Mouse (Mus musculus): Measurements from ENCODE around the gene Wdr49. TPM values are rescaled to one million over a fixed set of nuclear protein-coding genes. Genes with fewer than 3 reads are reported as not detected.
"Not testable (repeated sequence)": the region's sequence is repeated elsewhere in the genome, so short reads cannot be mapped to it uniquely, and the experiment has no call there.

Wdr49 gene
- polyA plus RNA-seq, 2 experiments: 0.09 TPM; not detected in 1

- DNase-seq (ENCODE audit: low spot score): no peak
- 87% methylated on average over 5 of the region's 5 CpGs for WGBS
- no peak overlapping the region for H3K27ac ChIP-seq (replicated peaks; ENCODE audit: low read depth, low read length)
- H3K9ac ChIP-seq (ENCODE audit: low read depth, low read length, severe bottlenecking): no peak overlapping the region
- no peaks in the 10 kb centered on the region for H3K36me3 ChIP-seq (ENCODE audit: control insufficient read depth, insufficient read depth, low read length)
- no peak overlapping the region for H3K4me3 ChIP-seq (replicated peaks; ENCODE audit: low read length)
- H3K27me3 ChIP-seq (ENCODE audit: control insufficient read depth, insufficient read depth, low read length): no peaks in the 10 kb centered on the region
- H3K4me1 ChIP-seq (ENCODE audit: control insufficient read depth, insufficient read depth, low read length): no peaks in the 10 kb centered on the region
- ATAC-seq (ENCODE audit: low FRiP score, low read depth): no peak
- no peaks in the 10 kb centered on the region for H3K9me3 ChIP-seq (ENCODE audit: control insufficient read depth, low read length)
- no peak for TF ChIP-seq POLR2A (IDR thresholded peaks at IDR 0.05; ENCODE audit: borderline replicate concordance, extremely low read depth, insufficient read depth, insufficient read length)
- no peak overlapping the region for H3K4me2 ChIP-seq (replicated peaks; ENCODE audit: low read depth, low read length, severe bottlenecking)
Measured at GRCm38 (mm10) chr3:75304621-75305020, 177.3 kb downstream of the Wdr49 start.

- WGBS: 90% methylated on average over 2 of the region's 2 CpGs
Measured at GRCm38 (mm10) chr3:75301072-75301471, 180.9 kb downstream of the Wdr49 start.

DNA sequence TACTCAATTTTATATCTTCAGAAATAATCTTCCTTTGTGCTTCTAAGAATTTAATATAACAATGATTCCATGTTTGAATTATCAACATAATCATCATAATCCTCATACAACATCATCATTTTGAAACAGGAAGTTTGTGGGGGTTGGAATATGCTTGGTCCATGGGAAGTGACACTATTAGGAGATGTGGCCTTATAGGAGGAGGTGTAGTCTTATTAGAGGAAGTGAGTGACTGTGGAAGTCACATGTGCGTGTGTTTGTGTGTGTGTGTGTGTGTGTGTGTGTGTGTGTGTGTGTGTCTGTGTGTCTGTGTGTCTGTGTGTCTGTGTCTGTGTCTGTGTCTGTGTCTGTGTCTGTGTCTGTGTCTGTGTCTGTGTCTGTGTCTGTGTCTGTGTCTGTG lies 182.5 kb downstream of the Wdr49 start:
- not testable (repeated sequence) for DNase-seq (ENCODE audit: low spot score); H3K27ac ChIP-seq (replicated peaks; ENCODE audit: low read depth, low read length); H3K4me2 ChIP-seq (replicated peaks; ENCODE audit: low read depth, low read length, severe bottlenecking); ATAC-seq (ENCODE audit: low FRiP score, low read depth); H3K27me3 ChIP-seq (ENCODE audit: control insufficient read depth, insufficient read depth, low read length); H3K4me3 ChIP-seq (replicated peaks; ENCODE audit: low read length); H3K9ac ChIP-seq (ENCODE audit: low read depth, low read length, severe bottlenecking); H3K36me3 ChIP-seq (ENCODE audit: control insufficient read depth, insufficient read depth, low read length); H3K4me1 ChIP-seq (ENCODE audit: control insufficient read depth, insufficient read depth, low read length); H3K9me3 ChIP-seq (ENCODE audit: control insufficient read depth, low read length)
- whole genome bisulfite sequencing: 72% methylated on average over 1 of the region's 1 CpGs

More at GRCm38 (mm10) chr3:75301072-75301471, 180.9 kb downstream of the Wdr49 start:
- ATAC-seq (ENCODE audit: low FRiP score, low read depth) (no peak), DNase-seq (ENCODE audit: low spot score) (no peak)
- Histone ChIP-seq H3K4me1 (ENCODE audit: control insufficient read depth, insufficient read depth, low read length) (no peaks in the 10 kb centered on the region), H3K36me3 (ENCODE audit: control insufficient read depth, insufficient read depth, low read length) (no peaks in the 10 kb centered on the region), H3K4me3 (replicated peaks; ENCODE audit: low read length) (no peak overlapping the region), H3K9ac (ENCODE audit: low read depth, low read length, severe bottlenecking) (no peak overlapping the region), H3K4me2 (replicated peaks; ENCODE audit: low read depth, low read length, severe bottlenecking) (no peak overlapping the region), H3K27ac (replicated peaks; ENCODE audit: low read depth, low read length) (no peak overlapping the region), H3K27me3 (ENCODE audit: control insufficient read depth, insufficient read depth, low read length) (no peaks in the 10 kb centered on the region), H3K9me3 (ENCODE audit: control insufficient read depth, low read length) (no peaks in the 10 kb centered on the region)
- TF ChIP-seq POLR2A (IDR thresholded peaks at IDR 0.05; ENCODE audit: borderline replicate concordance, extremely low read depth, insufficient read depth, insufficient read length): no peak

GRCm38 (mm10) chr3:75297758-75298111 lies 184.2 kb downstream of the Wdr49 start:
- Histone ChIP-seq H3K4me2 (replicated peaks; ENCODE audit: low read depth, low read length, severe bottlenecking) (no peak overlapping the region), H3K9ac (ENCODE audit: low read depth, low read length, severe bottlenecking) (no peak overlapping the region), H3K4me3 (replicated peaks; ENCODE audit: low read length) (no peak overlapping the region), H3K27ac (replicated peaks; ENCODE audit: low read depth, low read length) (no peak overlapping the region), H3K36me3 (ENCODE audit: control insufficient read depth, insufficient read depth, low read length) (no peaks in the 10 kb centered on the region), H3K4me1 (ENCODE audit: control insufficient read depth, insufficient read depth, low read length) (no peaks in the 10 kb centered on the region), H3K9me3 (ENCODE audit: control insufficient read depth, low read length) (no peaks in the 10 kb centered on the region), H3K27me3 (ENCODE audit: control insufficient read depth, insufficient read depth, low read length) (no peaks in the 10 kb centered on the region)
- ATAC-seq (ENCODE audit: low FRiP score, low read depth): no peak
- no peak for DNase-seq (ENCODE audit: low spot score)
- no peak for TF ChIP-seq POLR2A (IDR thresholded peaks at IDR 0.05; ENCODE audit: borderline replicate concordance, extremely low read depth, insufficient read depth, insufficient read length)
- 59% methylated on average over 3 of the region's 3 CpGs for WGBS

DNA sequence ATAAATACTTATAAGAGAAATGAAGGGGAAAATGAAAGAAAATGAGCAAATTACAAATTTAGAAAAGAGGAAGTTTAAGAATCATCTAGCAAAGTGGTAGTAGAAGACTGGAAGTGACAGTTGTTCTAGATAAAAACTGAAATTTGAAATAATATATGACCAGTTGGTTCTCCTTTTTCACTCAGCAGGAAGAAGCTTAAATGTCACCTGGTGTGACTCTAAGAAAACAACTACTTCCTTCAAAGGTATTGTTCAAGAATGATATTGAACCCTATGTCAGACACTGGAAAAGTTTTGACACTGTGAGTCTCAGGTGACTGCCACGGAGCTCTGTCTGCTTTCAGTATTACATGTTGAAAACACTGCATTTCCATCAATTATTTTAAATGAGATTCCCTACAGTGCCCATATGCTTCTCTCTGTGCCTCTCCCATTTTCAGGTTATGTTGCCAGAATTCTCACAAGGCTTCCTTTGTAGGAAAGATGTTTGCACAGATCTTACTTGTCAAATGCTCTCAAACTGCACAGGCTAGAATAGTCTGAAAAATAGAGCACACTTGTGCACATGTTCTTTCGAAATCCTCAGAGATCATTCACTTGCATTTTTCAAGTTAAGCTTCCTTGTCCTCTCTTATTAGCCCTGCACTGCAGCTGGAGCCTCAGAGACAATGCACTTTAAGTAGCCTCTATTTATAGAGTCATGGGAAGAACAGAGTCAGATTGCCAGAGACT lies 184.8 kb downstream of the Wdr49 start:
- H3K4me2 ChIP-seq (replicated peaks; ENCODE audit: low read depth, low read length, severe bottlenecking): no peak overlapping the region
- no peak for ATAC-seq (ENCODE audit: low FRiP score, low read depth)
- no peaks in the 10 kb centered on the region for H3K4me1 ChIP-seq (ENCODE audit: control insufficient read depth, insufficient read depth, low read length)
- no peak for TF ChIP-seq POLR2A (IDR thresholded peaks at IDR 0.05; ENCODE audit: borderline replicate concordance, extremely low read depth, insufficient read depth, insufficient read length)
- no peak overlapping the region for H3K4me3 ChIP-seq (replicated peaks; ENCODE audit: low read length)
- H3K9me3 ChIP-seq (ENCODE audit: control insufficient read depth, low read length): no peaks in the 10 kb centered on the region
- WGBS: 68% methylated on average over 2 of the region's 2 CpGs
- DNase-seq (ENCODE audit: low spot score): no peak
- H3K27ac ChIP-seq (replicated peaks; ENCODE audit: low read depth, low read length): no peak overlapping the region
- H3K36me3 ChIP-seq (ENCODE audit: control insufficient read depth, insufficient read depth, low read length): no peaks in the 10 kb centered on the region
- H3K27me3 ChIP-seq (ENCODE audit: control insufficient read depth, insufficient read depth, low read length): no peaks in the 10 kb centered on the region
- H3K9ac ChIP-seq (ENCODE audit: low read depth, low read length, severe bottlenecking): no peak overlapping the region

Measured in limb, embryonic 14.5 days (tissue).